Mouse (Mus musculus) CD8-positive naive resting alpha-beta T cell, adult 2 months (primary cell): ENCODE results near the gene Esrrg.

Experiments
- DNase-seq, 2 experiments: peaks; one replicate each; pipeline ENCODE4 v3.0.0; 2022; ENCODE audit warnings: low read depth in 2 of 2, low spot score in 2 of 2

Esrrg gene

DNA sequence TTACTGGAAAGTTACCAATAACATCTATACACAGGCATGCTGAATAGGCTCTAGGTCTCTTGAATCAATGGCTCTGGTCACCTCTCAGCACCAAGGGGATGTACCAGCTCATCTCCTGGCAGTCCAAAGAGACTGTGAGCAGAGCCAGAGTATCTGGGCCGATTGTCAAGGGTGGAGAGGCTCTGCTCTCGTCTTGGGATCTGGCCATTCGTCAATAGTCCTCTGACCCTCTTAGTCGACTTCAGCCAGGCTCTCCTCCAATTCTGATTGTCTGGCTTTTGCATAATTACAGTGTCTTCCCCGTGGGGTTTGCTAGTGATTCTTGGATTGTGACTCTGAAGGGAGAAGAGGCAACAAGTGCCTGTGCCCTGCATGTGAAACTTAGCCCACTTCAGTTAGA lies 41.3 kb downstream of the Esrrg start:
- DNase-seq: no peak

DNA sequence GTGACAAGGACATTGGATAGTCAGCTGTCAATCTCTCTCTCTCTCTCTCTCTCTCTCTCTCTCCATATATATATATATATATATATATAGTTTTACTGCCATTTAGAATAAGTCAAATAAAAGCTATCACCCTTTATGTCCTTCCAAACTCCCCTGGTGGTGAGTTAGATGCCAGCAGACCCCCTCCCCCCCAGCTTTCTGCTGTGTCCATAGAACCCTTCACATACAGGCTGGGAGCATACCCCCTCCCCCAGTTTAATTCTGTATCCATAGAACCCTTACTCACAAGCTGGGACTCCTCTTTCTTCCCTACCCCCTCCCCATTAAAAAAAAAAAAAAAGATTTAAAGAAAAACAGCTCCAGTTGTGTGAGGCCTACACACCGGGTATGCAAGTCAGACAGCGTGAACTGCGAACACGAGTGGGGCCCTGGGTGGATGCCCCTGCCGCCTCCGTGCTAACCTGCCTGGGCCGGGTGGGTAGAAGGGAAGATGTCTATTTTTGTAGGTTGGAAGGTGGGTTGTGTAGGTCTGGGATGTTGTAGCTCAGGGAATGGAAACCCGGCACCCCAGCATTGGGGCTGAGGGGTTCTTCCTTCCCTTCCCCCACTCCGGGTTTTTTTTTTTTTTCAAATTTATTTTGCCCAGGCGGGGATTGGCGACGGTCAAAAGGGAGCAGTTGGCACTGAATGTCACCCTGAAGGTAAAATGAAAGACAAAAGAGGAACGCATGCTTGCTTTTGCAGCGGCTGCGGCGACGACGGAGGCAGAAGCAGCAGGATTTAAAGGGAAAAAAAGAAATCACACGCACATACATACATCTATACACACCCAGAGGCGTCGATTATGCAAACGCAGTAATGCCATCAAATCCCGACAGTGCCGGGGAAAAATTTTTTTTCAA lies 42.4 kb downstream of the Esrrg start:
- no peak for DNase-seq

DNA sequence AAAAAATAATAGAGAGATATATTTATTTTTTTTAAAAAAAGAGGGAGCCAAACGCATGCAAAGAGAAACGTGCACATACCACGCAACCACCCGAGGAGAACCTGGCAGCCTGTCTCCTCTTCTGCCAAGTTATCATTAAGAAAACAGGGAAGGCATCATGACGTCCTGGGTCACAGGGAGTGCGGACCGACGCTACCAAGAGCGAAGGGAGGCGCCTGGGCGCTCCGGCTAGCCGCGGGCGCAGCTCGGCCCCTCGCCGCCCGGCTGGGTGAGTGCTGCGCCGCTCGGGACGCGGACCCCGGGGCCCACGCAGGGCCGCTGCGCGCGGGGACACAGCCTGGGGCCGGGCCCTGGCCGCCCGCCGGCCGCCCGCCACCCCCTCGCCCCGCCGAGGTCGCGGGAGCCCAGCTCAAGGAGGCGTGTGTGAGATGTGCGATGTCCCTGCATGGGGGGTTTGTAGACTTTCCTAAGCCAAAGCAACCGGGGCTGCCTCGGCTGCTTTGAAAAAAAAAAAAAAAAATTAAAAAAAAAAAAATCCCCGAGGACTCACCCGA lies 43.2 kb downstream of the Esrrg start:
- no peak for DNase-seq

DNA sequence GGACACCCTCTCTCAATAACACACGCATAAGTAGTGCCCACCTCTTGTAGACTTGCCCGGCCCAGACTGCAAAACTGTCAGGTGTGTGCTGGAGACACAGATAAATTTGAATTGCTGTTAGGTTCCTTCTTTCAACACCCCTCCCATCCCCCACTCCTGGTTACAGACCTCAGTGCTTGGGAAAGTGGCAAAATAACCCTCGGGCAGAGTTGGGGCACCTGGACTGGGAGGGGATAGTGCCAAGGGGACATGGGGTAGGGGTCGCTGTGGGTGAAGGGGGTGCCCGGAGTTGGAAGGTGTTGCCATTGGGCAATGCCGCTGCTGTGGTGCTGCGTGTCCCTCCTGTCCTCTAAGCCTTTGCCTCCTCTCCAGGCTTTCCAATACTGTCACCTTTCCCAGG lies 43.9 kb downstream of the Esrrg start:
- no peak for DNase-seq

DNA sequence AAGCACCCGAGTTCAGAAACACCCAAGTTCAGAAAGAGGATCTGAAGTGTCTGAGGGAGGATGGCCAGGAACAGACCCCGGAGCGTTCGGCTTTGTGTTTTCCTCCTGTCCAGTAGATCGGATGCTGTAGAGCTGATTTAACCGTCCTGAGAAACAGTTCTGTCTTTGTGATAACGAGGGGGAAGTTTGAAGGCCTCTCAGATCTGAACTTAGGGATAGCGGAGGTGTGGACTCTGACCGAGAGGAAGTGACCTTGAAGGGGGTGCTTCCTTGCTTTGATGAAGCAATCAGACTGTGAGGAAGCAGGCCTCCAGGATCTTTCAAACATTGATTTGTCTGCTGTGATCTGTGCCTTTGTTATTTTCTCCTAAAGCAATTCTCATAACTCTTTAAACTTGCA lies 44.8 kb downstream of the Esrrg start:
- no peak for DNase-seq

DNA sequence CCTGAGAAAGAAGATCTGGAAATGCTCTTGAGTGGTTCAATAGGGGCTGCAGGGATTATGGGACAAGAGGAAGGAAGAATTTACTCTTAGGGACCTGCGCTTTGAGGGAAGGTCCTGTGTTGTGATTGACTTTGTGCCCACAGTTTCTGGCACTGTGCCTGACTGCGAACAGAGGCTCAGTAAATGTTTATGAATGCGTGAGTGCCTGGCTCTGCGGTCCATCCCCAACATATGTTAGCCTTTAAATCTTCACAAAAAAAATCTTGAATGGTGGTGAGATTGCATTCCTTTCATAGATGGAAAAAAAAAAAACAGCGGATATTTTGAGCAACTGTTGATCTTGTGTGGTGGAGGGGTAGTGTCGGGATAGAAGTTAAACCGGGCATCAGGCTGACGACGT lies 52.4 kb downstream of the Esrrg start:
- no peak for DNase-seq

DNA sequence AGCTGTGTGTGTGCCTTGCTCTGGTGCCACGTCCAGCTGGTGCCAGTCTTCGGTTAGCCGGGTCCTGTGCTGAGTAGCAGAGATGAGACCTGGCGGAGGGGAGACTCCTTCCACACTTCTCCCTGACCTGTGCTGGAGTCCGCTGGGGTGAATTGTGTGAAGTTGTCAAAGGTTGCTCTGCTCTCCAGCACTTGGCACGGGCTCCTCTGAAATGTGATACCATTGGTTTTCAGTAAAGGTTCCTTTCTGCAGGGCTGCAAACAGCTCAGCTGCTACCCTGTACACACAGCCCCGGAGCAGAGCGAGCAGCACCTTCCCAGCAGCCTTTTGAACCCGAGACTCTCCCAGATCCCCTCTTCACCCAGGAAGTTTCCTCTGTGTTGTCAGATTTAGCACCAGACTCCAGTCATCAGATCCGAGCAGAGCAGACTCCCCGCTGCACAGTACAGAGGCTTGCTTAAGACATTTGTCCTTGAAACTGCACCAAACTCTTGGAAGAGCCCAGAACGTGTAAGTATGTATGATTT lies 53.6 kb downstream of the Esrrg start:
- DNase-seq: no peak

DNA sequence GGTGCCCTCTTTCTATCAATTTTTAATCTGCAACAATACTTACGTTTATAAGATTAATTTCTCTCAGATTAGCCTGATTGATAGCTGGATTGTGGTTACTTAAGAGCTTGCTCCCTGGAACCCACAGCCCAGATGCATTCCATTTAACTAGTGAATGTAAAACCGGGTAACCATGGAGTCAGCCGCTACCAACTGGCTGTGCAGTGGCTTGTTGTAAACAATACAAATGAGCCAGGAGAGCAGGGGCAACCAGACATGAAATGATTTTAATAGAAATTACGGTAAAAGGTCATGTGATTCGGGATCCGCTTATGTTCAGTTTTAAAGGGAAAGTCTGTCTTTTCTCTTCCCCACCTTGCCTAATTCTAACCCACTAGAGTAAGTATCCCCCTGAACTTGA lies 54.8 kb downstream of the Esrrg start:
- DNase-seq: no peak

DNA sequence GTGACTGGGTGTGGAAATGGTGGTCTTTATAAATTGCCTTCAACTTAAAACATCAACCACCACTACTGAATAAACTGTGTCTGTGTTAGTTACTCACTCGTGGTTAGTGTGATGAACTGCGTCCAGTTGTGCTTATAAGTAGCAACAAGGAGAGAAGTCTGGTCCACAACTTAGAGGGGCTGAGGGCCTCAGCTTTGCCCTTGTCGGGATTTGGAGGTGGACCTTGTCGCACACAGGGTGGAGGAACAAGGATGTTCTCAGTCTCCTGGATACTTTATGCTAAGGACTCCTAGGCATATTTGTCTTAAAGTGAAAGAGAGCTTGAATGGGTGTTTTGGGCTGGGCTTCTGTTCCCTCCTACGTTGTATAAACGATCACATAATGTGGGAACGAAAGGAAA lies 55.7 kb downstream of the Esrrg start:
- no peak for DNase-seq

DNA sequence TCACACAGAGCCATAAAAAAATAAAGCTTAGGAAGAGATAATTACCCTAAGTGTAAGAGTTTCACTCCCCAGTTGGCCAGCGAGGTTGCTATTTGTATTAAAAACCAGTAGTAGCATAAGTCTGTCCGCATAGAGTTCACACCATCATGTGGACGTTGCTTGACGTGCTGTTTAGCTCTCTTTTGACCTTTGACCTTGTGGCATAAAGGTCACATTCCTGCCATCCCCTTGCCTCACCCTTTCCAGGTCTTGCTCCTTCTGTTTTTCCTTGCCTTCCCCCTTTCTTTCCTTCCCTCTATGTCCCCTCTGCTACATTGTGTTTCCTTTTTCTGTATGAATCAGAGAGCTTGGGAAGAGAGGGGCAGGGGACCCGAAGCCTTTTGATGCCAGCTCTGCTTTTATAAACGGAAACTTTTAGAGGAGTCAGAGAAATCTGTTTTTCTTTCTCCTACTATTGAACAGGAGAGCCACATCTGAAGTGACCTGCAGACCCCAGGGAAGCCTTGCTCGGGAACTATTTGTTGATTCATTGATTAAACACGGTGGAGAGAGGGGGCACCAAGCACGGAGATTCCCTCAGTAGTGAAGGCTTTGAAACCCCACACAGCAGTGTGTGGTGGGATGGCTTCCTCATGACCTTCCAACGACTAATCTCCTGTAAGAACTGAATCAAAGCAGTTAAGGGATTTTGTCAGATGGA lies 57.5 kb downstream of the Esrrg start:
- no peak for DNase-seq

DNA sequence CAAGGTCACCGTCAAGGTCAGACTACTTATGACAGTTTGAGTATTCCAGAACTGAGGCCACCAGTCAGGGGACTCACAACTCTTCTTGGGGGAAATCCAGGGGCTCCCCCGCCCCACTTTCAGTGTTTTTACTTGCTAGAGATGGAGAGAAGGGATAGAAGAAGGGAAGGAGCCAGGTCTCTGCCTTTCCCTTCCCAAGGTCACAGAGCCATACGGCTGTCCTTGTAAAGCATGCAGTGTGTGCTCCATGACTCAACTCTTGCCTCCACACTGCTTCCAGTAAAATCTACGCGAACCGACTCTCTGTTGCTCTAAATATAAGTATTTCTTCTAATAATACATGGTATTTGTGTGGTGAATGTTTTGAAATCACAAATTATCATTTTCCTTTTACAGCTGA lies 61.2 kb downstream of the Esrrg start:
- no peak for DNase-seq

DNA sequence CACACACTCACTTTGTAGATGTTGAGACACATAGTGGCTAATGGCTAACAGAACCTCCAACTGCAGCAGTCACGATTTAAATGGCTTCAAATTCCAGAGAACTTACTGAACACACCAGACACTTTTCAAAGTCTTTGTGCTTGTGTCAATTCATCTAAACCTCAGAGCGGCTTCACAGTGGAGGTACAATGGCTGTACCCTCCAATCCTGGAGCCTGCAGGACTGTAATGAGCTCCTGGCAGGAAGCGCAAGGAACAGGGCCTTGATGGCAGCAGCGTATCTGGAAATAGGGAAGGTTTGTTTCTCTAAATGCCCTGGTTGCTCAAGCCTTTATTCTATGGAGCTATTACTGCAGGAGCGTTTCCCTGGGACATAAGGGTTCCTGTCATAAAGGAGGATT lies 63.9 kb downstream of the Esrrg start:
- no peak for DNase-seq

DNA sequence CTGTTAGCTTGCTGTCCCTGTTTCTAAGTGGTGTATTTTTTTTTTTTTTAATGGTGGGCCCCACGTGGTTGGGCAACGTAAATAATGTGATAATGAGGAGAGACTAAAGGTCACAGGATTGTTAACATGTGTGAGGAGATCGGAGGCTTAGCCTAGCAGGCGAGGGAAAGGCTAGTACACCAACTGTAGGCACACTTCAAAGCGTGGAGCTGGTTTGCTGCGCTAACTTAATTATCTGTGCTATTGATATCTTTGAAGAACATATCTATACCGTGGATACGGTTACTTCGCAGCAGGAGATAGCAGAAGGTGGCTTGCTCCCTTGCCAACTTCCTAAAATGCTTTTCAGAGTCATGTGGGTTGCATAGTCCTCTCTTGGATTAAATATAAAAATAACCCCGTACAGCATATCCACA lies 66.2 kb downstream of the Esrrg start:
- no peak for DNase-seq

DNA sequence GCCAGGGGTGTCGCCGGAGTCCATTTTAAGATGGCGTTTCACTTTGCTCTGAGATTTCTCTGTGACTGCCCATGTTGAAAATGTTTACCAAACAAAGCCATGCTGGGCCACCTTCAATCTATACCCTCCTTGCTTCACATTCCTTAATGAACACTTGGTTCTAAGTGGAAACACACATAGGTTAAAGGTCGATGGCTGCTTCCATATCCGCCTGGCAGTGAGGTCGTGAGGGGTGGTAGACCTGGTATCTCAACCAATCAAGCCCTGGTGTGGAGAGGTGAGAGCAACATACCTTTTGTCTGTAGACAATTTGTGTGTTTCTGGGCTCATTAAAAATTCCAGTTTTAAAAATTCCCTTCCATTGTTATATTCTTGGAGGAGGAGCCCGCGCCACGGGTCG lies 68.0 kb downstream of the Esrrg start:
- no peak for DNase-seq

DNA sequence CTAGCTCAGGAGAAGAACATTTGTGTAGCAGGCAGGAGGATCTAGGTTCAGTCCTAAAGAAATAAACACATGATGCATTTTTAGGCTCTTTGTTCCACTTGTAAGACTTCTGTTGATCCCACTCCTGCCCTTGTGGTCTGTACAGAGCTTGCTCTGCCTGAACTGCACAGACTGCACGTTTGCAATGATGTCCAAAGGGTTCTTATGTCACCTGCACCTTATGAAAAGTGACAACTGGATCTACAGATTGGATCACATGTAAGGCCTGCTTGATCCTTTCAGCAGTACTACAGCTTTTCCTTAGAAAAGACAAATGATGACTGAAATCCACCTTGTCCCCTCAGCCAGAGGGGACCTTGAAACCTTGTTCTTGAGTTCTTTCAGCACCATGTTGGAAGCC lies 70.7 kb downstream of the Esrrg start:
- DNase-seq: no peak

DNA sequence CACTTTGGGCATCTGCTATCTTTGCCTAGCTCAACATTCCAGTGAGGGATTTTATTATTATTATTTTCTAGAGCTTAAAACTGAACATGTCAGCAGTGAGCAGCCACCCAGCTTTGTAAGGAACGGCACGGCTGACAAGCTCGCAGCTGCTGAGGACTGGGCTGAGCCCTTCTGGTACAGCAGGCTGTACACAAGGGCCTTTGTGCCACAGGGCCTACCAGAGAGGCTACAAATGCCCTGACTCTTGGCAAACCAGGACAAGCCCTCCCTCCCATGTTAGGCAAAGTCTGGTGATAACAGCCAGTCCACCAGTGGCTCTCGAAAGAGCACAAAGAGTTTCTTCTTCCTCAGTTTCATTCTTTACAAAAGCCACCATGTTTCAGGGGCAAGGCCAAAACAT lies 75.9 kb downstream of the Esrrg start:
- DNase-seq: no peak

DNA sequence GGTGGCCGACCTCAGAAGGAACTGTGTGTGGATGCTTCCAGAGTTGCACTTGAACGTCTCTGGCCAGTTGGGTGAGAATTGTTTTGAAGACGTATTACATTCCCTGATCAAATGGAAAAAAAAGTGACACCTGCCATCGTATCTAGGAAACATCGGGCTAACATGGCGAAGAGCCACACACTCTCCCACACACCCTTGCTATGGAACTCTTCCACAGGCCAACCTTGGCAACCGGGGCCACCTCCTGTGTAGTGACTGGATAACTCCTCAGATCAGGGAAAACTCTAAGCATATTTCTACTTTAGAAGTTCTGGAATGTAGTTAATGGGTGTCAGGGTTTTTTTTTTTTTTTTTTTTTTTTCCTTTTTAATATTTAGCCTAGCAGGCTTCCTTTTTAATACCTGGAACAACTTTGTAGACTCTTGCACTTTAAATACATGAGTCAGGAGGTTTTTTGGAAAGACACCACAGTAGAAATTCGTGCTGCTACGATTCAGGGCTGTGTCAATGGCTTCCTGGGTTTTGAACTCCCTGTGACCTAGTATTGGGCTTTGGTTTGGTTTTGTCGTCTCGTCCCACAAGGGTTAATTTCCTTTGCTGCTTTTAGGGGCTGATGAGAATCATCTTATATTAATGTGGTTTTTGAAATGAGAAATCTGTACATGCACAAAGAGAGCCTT lies 83.4 kb downstream of the Esrrg start:
- no peak for DNase-seq

DNA sequence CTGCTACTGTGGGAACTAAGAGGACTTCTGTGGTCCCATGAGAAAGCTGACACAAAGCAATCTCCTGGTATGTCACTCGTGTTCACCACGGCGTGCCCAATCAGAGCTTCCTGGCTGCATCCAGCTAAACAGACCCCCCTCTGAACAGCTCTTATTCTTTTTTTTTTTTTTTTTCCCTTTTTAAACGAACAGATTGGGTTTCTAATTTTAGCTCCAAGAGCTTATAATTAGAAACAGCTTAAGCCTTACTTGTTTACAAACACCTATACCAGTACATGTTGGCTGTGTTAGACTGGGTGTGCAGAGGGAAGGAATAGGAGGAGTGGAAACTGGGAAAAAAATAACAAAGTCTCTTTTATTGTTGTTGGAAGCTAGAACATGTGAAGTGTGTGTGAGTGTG lies 86.3 kb downstream of the Esrrg start:
- DNase-seq: no peak

DNA sequence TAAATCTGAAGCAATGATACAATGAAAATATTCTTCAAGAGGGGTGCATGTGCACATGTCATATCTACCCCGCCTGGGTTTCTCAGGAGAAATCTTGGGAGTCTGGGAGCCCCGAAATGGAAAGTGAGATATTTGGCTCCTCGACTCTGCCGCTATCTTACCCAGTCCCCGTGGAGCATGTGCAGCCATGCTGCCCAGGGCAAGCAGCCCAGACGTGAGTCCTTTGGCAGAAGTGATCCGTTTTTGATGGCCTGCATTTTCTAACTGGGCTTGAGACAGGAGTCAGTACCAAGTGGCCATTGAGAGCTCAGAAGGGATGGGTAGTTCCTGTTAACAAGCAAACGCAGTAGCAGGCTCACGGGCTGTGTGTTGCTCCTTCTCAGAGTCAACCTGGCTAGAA lies 89.6 kb downstream of the Esrrg start:
- no peak for DNase-seq

DNA sequence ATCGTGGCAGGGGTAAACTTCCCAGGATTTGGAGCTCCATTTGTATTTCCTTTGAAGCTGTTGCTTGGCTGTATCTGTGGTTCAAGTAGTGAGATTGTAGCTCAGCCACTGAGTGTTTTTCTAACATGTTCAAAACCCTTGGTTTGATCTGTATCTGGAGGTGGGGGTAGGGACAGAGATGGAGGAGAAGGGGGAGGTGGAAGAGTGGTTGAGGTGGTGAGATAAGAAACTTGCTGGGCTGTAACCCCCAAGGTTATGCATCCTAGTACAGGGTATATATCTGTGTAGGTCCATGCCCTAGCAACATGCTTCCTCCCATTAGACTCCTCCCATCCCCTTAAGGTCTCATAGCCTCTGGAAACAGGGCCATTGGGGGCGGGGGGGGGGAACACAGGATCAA lies 92.4 kb downstream of the Esrrg start:
- no peak for DNase-seq

DNA sequence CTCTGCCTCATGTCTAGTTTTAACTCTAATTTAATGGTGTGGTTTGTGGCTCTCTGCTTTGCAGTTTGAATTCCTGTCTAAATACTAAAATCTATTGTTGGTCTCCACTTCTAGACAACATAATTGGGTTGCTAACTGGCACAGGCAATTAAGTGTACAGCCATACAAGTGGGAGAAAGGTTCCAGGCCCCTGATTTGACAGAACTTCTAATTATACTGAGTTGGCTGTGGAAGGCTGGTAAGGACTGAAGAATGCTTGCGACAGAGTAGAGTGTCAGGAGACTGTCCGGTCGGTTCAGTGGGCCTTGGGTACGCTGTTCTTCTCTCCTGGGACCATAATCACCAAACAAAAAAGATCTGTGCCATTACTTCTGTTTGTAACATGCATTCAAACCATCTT lies 96.3 kb downstream of the Esrrg start:
- DNase-seq: no peak

DNA sequence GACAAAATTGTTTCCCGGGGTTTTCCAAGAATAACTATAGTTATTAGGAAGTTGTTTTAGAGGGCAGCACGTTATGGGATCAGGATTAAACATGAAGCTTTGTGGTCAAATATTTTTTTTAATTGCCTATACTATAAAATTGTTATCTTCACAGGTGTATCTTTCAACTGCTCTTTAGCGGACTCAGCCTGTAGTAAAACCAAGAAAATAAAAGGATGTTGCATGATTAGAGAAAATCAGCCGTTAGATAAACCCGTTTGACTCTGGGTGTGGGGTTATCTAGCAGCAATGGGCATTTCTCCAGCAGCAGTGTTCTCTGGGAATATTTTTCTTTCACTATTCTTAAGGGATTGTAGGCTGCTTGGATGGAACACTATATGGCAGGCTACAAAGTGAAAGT lies 96.8 kb downstream of the Esrrg start:
- DNase-seq: no peak
